Mouse (Mus musculus) liver, postnatal 0 days (tissue): ENCODE measurements around the gene Braf. TPM values are rescaled to one million over a fixed set of nuclear protein-coding genes. Genes with fewer than 3 reads are reported as not detected.

ENCODE experiments used
- ATAC-seq: fragments of 200-750 bp; cut with Nextera tagmentation; 2 replicates; pipeline ENCODE4 v1.8.0; 2017; ENCODE audit warnings: mild to moderate bottlenecking, moderate library complexity
- DNase-seq: peaks from one replicate; pipeline ENCODE4 v3.0.0-alpha.2; 2016
- H3K27ac ChIP-seq: fragments of 300-500 bp; sonication (generic); 2 replicates; pipeline ENCODE4 v1.5.1; 2014; ENCODE audit warnings: antibody characterized with exemption, moderate library complexity, mild to moderate bottlenecking, low read depth
- H3K27me3 ChIP-seq: fragments of 300-500 bp; sonication (generic); 2 replicates; pipeline ENCODE4 v1.6.1; 2014; ENCODE audit warnings: low read length, control low read depth, mixed read lengths; ENCODE audit not compliant: insufficient read depth
- H3K36me3 ChIP-seq: fragments of 300-500 bp; sonication (generic); replicated peaks from 2 replicates; pipeline ENCODE4 v1.6.1; 2014; ENCODE audit warnings: mild to moderate bottlenecking, control low read depth, low read length, moderate library complexity, mixed read lengths; ENCODE audit not compliant: insufficient read depth
- H3K4me1 ChIP-seq: fragments of 300-500 bp; sonication (generic); 2 replicates; pipeline ENCODE4 v1.6.1; 2014; ENCODE audit warnings: antibody characterized with exemption, mild to moderate bottlenecking, control low read depth; ENCODE audit not compliant: insufficient read depth
- H3K4me2 ChIP-seq: fragments of 300-500 bp; sonication (generic); 2 replicates; pipeline ENCODE4 v1.6.1; 2014; ENCODE audit warnings: low read depth, mild to moderate bottlenecking, low read length, moderate library complexity, mixed read lengths
- H3K4me3 ChIP-seq: fragments of 300-500 bp; sonication (generic); 2 replicates; pipeline ENCODE4 v1.5.1; 2014; ENCODE audit warnings: low read depth, low read length
- H3K9ac ChIP-seq: fragments of 300-500 bp; sonication (generic); replicated peaks from 2 replicates; pipeline ENCODE4 v1.6.1; 2014; ENCODE audit warnings: mild to moderate bottlenecking, moderate library complexity
- H3K9me3 ChIP-seq: fragments of 300-500 bp; sonication (generic); 2 replicates; pipeline ENCODE4 v1.6.1; 2016; ENCODE audit warnings: mild to moderate bottlenecking, control low read depth, low read length, mixed read lengths
- CTCF ChIP-seq: sonication (generic); IDR thresholded peaks from 2 replicates; pipeline ENCODE4 v1.5.1; 2016; ENCODE audit warnings: antibody characterized with exemption, low read depth
- EP300 ChIP-seq: IDR thresholded peaks from 2 replicates; pipeline ENCODE4 v1.6.1; 2016; ENCODE audit warnings: antibody characterized with exemption, low read depth, mild to moderate bottlenecking
- WGBS: fragments of 180-500 bp; shearing (Covaris S2); extraction: QIAGEN DNeasy Blood & Tissue Kit; methylation state at CpG from one replicate; pipeline ENCODE4 v1.1.7; 2014; ENCODE audit not compliant: insufficient replicate concordance; 5-methylcytosine and 5-hydroxymethylcytosine counted together
- polyA plus RNA-seq: library from polyadenylated mRNA; unstranded; fragments of >200 nt; fragmentation: Nextera tagmentation; extraction: Ambion mirVana; gene quantifications from 2 replicates; pipeline ENCODE4 v1.2.1, GENCODE M21; 2015

The Braf gene
- polyA plus RNA-seq, 1 experiment from 2014 or later: 2.7 TPM

DNA sequence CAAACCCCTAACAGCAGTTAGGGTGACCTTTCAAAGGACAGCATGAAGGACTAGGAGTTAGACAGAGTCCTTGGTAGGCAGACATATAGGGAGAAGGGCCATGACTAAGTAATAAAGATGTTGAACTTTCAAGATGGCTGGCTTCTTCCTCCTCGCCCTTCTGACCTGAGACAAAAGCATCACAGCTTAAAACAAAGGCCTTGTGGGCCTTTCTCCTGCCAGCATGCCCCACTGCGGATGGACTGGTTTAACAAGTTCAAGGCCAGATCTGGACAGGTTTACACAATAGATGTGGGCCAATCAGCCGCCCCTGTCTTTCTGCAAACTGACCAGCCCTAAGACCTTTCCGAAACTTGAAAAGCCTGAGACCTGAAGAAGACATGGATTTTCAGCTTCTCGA, 2.8 kb upstream of the Braf start:
- no peak overlapping the region for H3K27ac ChIP-seq
- H3K4me3 ChIP-seq: no peak overlapping the region
- no peaks in the 10 kb centered on the region for H3K27me3 ChIP-seq
- H3K9ac ChIP-seq: no peak overlapping the region
- no peak for DNase-seq
- no peaks in the 10 kb centered on the region for H3K36me3 ChIP-seq
- WGBS: 65% methylated on average over 5 of the region's 5 CpGs
- H3K9me3 ChIP-seq: no peaks in the 10 kb centered on the region
- no peak for ATAC-seq
- no peak for TF ChIP-seq EP300
- no peak for TF ChIP-seq CTCF
- no peak overlapping the region for H3K4me2 ChIP-seq
- peaks cover 10% of the 10 kb centered on the region for H3K4me1 ChIP-seq

GRCm38 (mm10) chr6:39726149-39726548, 886 bp upstream of the Braf start:
- DNase-seq: no peak
- Histone ChIP-seq H3K9me3 (no peaks in the 10 kb centered on the region), H3K9ac (no peak overlapping the region), H3K27me3 (no peaks in the 10 kb centered on the region), H3K4me1 (peaks cover 10% of the 10 kb centered on the region), H3K27ac (no peak overlapping the region), H3K4me2 (no peak overlapping the region), H3K4me3 (no peak overlapping the region), H3K36me3 (no peaks in the 10 kb centered on the region)
- TF ChIP-seq EP300: no peak
- no peak for ATAC-seq
- WGBS: 70% methylated on average over 3 of the region's 3 CpGs

- Histone ChIP-seq H3K27me3 (no peaks in the 10 kb centered on the region), H3K4me1 (peaks cover 10% of the 10 kb centered on the region), H3K4me3 (peak overlapping the region; percentile 95), H3K27ac (peak overlapping the region; percentile 90), H3K9ac (peak overlapping the region; percentile 93), H3K9me3 (no peaks in the 10 kb centered on the region), H3K36me3 (no peaks in the 10 kb centered on the region), H3K4me2 (peak overlapping the region; percentile 76)
- 2% methylated on average over 8 of the region's 12 CpGs for WGBS
- TF ChIP-seq CTCF: no peak
- TF ChIP-seq EP300: no peak
- ATAC-seq: peak; percentile 36
- no peak for DNase-seq
Measured at GRCm38 (mm10) chr6:39724542-39724865, 759 bp downstream of the Braf start.

GRCm38 (mm10) chr6:39724071-39724470, 1.2 kb downstream of the Braf start:
- Histone ChIP-seq H3K4me2 (peak overlapping the region; percentile 76), H3K27me3 (no peaks in the 10 kb centered on the region), H3K9me3 (no peaks in the 10 kb centered on the region), H3K4me3 (peak overlapping the region; percentile 95), H3K36me3 (no peaks in the 10 kb centered on the region), H3K4me1 (peaks cover 10% of the 10 kb centered on the region), H3K27ac (no peak overlapping the region), H3K9ac (peak overlapping the region; percentile 93)
- 4% methylated on average over 7 of the region's 7 CpGs for WGBS
- peak; percentile 15 for DNase-seq
- ATAC-seq: no peak
- TF ChIP-seq CTCF (no peak), EP300 (no peak)

DNA sequence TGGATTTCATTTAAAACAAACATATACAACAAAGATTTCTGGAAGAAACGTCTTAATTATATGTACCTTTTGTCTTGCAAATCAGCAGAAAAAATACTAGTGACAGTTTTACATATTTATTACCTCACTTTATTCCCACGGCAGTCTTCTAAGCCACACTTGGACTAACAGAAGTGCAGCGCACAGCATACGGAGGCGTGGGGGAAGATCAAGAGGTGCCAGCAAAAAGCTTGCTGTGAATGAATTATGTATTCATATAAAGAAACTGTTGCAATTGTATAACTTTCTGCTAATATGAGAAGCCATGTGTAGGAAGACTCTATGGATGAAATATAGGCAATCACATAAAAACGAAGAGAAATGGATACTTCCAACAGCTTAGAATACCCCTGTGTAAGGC, 6.7 kb downstream of the Braf start:
- H3K27me3 ChIP-seq: no peaks in the 10 kb centered on the region
- no peaks in the 10 kb centered on the region for H3K9me3 ChIP-seq

DNA sequence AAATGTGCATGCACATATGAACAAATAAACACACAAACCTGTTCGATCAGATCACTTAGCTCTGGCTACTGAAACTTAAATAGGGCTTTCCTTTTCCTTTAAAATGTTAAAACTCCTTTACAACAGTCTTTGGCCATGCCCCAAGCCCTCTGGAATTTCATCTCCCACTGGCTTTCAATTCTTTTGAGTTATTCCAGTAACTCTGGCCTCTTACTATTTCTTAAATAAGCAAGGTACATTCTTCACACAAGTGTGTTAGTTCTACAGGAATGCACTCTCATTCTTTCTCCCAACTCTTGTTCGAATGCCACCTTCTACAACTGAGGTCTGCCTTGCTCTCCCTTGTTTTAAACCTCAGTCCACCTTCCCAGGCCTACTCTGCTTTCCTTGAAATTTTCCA, 8.2 kb downstream of the Braf start:
- no peak overlapping the region for H3K27ac ChIP-seq
- no peak overlapping the region for H3K4me2 ChIP-seq
- H3K27me3 ChIP-seq: no peaks in the 10 kb centered on the region
- H3K36me3 ChIP-seq: no peaks in the 10 kb centered on the region
- H3K4me3 ChIP-seq: no peak overlapping the region
- DNase-seq: no peak
- TF ChIP-seq CTCF (no peak), EP300 (no peak)
- no peaks in the 10 kb centered on the region for H3K4me1 ChIP-seq
- no peak overlapping the region for H3K9ac ChIP-seq
- no peaks in the 10 kb centered on the region for H3K9me3 ChIP-seq
- 84% methylated on average over 2 of the region's 2 CpGs for WGBS
- no peak for ATAC-seq

More for the DNA sequence above, 6.7 kb downstream of the Braf start:
- no peak for ATAC-seq
- Histone ChIP-seq H3K4me2 (no peak overlapping the region), H3K9ac (no peak overlapping the region), H3K27ac (no peak overlapping the region), H3K4me3 (no peak overlapping the region), H3K4me1 (peaks cover 5% of the 10 kb centered on the region; the same call in 1 of the 2 replicates), H3K36me3 (no peaks in the 10 kb centered on the region)
- WGBS: 86% methylated on average over 6 of the region's 6 CpGs
- no peak for DNase-seq
- no peak for TF ChIP-seq CTCF
- TF ChIP-seq EP300: no peak

GRCm38 (mm10) chr6:39714341-39714740, 10.9 kb downstream of the Braf start:
- Histone ChIP-seq H3K27ac (no peak overlapping the region), H3K4me3 (no peak overlapping the region), H3K27me3 (no peaks in the 10 kb centered on the region), H3K4me1 (no peaks in the 10 kb centered on the region), H3K4me2 (no peak overlapping the region), H3K9ac (no peak overlapping the region), H3K36me3 (no peaks in the 10 kb centered on the region), H3K9me3 (no peaks in the 10 kb centered on the region)
- ATAC-seq (no peak), DNase-seq (no peak)
- 85% methylated on average over 7 of the region's 7 CpGs for WGBS
- TF ChIP-seq EP300: no peak
- TF ChIP-seq CTCF: no peak
